Mouse (Mus musculus) embryonic fibroblast, embryonic 13.5 days (primary cell): ENCODE measurements around the gene AW549877. TPM values are rescaled to one million over a fixed set of nuclear protein-coding genes. Genes with fewer than 3 reads are reported as not detected.
A peak's percentile ranks its signal among the peaks of the same experiment; 100 is the strongest.

Experiments used
- H3K27ac ChIP-seq: 2 replicates; pipeline ENCODE4 v1.5.1; 2012; ENCODE audit warnings: low read length, control low read depth, inconsistent platforms; ENCODE audit not compliant: insufficient read depth
- H3K4me1 ChIP-seq: 2 replicates; pipeline ENCODE4 v1.6.1; 2011; ENCODE audit warnings: low read length; ENCODE audit not compliant: control insufficient read depth, insufficient read depth
- H3K4me3 ChIP-seq: 2 replicates; pipeline ENCODE4 v1.5.1; 2011; ENCODE audit warnings: mild to moderate bottlenecking, control low read depth, low read length; ENCODE audit not compliant: insufficient read depth
- CTCF ChIP-seq: IDR thresholded peaks from 2 replicates; pipeline ENCODE4 v1.5.1; 2011; ENCODE audit warnings: mild to moderate bottlenecking, control low read depth, low read length, moderate library complexity, borderline replicate concordance; ENCODE audit not compliant: insufficient read depth
- POLR2A ChIP-seq: IDR thresholded peaks from 2 replicates; pipeline ENCODE4 v1.6.1; 2011; ENCODE audit warnings: low read depth, mild to moderate bottlenecking, control low read depth, low read length, moderate library complexity
- polyA plus RNA-seq: library from polyadenylated mRNA; stranded (reverse); fragments of >200 nt; gene quantifications from 2 replicates; pipeline ENCODE4 v1.2.4, GENCODE M21; 2011; ENCODE audit warnings: low read depth; ENCODE audit not compliant: missing spikeins, insufficient read length

The AW549877 gene
- polyA plus RNA-seq, 1 experiment = 66.2 TPM

- TF ChIP-seq CTCF (no peak), POLR2A (no peak)
- peaks cover 3% of the 10 kb centered on the region; the same call in 1 of the 2 replicates for H3K4me1 ChIP-seq
- H3K4me3 ChIP-seq = no peak overlapping the region
- no peak overlapping the region for H3K27ac ChIP-seq
Observed at GRCm38 (mm10) chr15:3960094-3960493, 35.5 kb downstream of the AW549877 start.

- no peak overlapping the region for H3K4me3 ChIP-seq
- no peak overlapping the region for H3K27ac ChIP-seq
- no peak for TF ChIP-seq CTCF
- TF ChIP-seq POLR2A = no peak
- H3K4me1 ChIP-seq = peaks cover 3% of the 10 kb centered on the region; the same call in 1 of the 2 replicates
Observed at GRCm38 (mm10) chr15:3957982-3958381, 37.6 kb downstream of the AW549877 start.

- no peak overlapping the region for H3K27ac ChIP-seq
- H3K4me3 ChIP-seq = no peak overlapping the region
- no peaks in the 10 kb centered on the region for H3K4me1 ChIP-seq
- no peak for TF ChIP-seq POLR2A
- no peak for TF ChIP-seq CTCF
Observed at GRCm38 (mm10) chr15:3954971-3955370, 40.6 kb downstream of the AW549877 start.

- Histone ChIP-seq H3K4me3 (no peak overlapping the region), H3K4me1 (no peaks in the 10 kb centered on the region), H3K27ac (no peak overlapping the region)
- TF ChIP-seq CTCF (0 out of 2 replicates have a peak, but pooled peaks have one; percentile 20), POLR2A (no peak)
Observed at GRCm38 (mm10) chr15:3938132-3938531, 57.4 kb downstream of the AW549877 start.

DNA sequence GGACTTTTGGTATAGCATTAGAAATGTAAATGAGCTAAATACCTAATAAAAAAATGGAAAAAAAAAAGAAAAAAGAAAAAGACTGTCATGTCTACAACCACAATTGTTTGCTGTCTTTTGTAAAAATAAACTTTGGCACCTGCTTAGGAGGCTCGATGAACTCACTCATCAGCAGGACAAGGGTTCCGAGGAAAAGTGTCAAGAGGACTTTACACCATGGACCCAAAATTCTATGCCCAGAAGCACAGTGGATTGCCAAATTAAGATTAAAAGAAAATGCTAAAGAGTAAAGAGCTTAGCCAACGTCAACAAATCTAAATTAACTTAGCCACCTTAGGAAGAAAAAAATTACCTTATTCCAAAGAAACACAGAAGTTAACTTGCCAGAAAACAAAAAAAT lies 59.5 kb downstream of the AW549877 start:
- no peak for TF ChIP-seq POLR2A
- no peak for TF ChIP-seq CTCF
- Histone ChIP-seq H3K27ac (no peak overlapping the region), H3K4me3 (no peak overlapping the region), H3K4me1 (no peaks in the 10 kb centered on the region)

- Histone ChIP-seq H3K27ac (no peak overlapping the region), H3K4me3 (no peak overlapping the region), H3K4me1 (no peaks in the 10 kb centered on the region)
- no peak for TF ChIP-seq POLR2A
- no peak for TF ChIP-seq CTCF
Observed at GRCm38 (mm10) chr15:3933466-3933865, 62.1 kb downstream of the AW549877 start.

Other genes starting within 250 kb of the AW549877 start
- gene Fbxo4, start 16.2 kb downstream of the AW549877 start, polyA plus RNA-seq = 21.0 and 25.1 TPM in 2 replicates
- gene Oxct1, start 30.6 kb upstream of the AW549877 start, polyA plus RNA-seq = 158 and 206 TPM in 2 replicates